Mouse (Mus musculus): ENCODE results near the gene Lfng. TPM values are rescaled to one million over a fixed set of nuclear protein-coding genes. Genes with fewer than 3 reads are reported as not detected.

Gene Lfng
- total and polyA plus RNA-seq, 2 experiments = 5.5 to 9.5 TPM

DNA sequence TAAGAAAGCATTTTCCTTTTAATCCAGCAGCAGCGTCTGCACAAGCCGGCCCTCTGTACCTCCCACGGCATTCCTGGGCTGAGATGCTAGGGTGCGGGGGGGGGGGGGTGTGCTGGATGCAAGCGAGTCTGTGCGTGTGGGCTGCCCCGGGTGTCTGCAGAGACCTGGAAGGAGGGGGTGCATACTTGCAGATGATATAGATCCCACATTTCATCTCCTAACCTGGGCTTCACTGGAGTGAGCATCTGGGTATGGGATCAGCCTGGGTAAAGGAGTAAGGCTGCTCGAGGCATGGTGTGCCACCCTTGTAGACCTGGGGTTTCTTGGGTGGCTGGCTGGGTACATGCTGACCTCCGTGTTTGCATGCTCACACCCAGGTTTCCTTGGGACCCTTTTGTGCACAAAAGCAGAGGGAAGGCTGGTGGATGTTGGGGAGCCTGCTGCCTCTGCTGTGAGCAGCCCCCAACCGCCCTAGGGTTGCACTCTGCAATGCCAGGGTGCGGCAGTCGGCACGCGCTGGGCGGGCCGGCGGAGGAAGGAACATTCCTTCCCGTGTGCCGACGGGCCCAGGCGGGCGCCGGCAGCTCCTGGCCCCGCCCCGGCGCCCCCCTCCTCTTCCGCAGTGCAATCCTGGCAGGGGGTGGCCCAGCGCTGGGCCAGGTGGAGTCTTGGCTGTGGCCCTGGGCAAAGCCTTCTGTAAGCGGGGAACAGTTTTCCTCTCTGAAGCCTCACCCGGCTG, 3.3 kb downstream of the Lfng start:
- no peaks in the 10 kb centered on the region for H3K79me2 ChIP-seq (ENCODE audit: control insufficient read depth, insufficient read depth, low read length)
- peak overlapping the region; percentile 40 for H3K27ac ChIP-seq (replicated peaks; ENCODE audit: insufficient read depth, low read depth, low read length)
- peak overlapping the region; percentile 53 for H3K4me3 ChIP-seq (ENCODE audit: insufficient read depth, low read depth, low read length)
- DNase-seq (ENCODE audit: extremely low read depth, low read depth, low spot score) = no peak
- H3K36me3 ChIP-seq (ENCODE audit: control insufficient read depth, insufficient read depth, low read length) = no peaks in the 10 kb centered on the region
- 0 out of 2 replicates have a peak, but pooled peaks cover 3% of the 10 kb centered on the region for H3K27me3 ChIP-seq (ENCODE audit: control insufficient read depth, insufficient read depth, low read length)
- TF ChIP-seq POLR2A (IDR thresholded peaks at IDR 0.05; ENCODE audit: extremely low read depth, insufficient read depth, low read length) (no peak), CTCF (IDR thresholded peaks at IDR 0.05; ENCODE audit: low read depth, low read length) (no peak)
- peak overlapping the region; percentile 36 for H3K9ac ChIP-seq (ENCODE audit: low read depth, low read length)
- H3K4me1 ChIP-seq (ENCODE audit: control insufficient read depth, insufficient read depth, low read length) = no peaks in the 10 kb centered on the region
- WGBS = 6% methylated on average over 30 of the region's 30 CpGs

DNA sequence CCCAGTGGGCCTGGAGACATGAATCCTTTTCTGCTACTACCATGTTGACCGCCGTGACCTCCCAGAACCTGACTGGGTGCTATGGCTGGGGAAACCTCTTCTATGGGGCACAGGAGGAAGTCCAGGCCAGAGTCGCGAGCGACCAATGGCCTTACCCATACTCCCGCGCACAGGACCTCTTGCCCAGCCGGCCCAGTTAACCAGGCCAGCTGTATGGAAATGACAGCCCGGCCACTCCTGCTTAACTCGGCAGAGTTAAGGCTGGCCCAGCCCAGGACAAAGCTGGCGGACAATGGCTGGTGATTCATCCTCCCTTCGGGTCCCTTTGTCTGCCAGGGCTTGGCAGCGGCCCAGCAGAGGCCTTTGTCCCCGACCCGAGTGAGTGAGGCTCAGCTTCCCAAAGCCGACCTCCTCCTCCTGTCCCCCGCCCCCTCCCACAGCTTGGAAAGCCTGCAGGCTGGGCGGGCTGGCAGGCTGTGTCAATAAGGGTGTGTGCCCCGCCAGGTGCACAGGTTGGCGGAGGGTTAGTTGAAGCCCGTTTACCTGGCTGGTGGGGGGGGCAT, 4.0 kb downstream of the Lfng start:
- Histone ChIP-seq H3K27ac (replicated peaks; ENCODE audit: insufficient read depth, low read depth, low read length) (peak overlapping the region; percentile 40), H3K9ac (ENCODE audit: low read depth, low read length) (peak overlapping the region; percentile 5; the same call in 1 of the 2 replicates), H3K27me3 (ENCODE audit: control insufficient read depth, insufficient read depth, low read length) (0 out of 2 replicates have a peak, but pooled peaks cover 3% of the 10 kb centered on the region), H3K79me2 (ENCODE audit: control insufficient read depth, insufficient read depth, low read length) (no peaks in the 10 kb centered on the region), H3K4me1 (ENCODE audit: control insufficient read depth, insufficient read depth, low read length) (no peaks in the 10 kb centered on the region), H3K4me3 (ENCODE audit: insufficient read depth, low read depth, low read length) (peak overlapping the region; percentile 53; the same call in 1 of the 2 replicates), H3K36me3 (ENCODE audit: control insufficient read depth, insufficient read depth, low read length) (no peaks in the 10 kb centered on the region)
- DNase-seq (ENCODE audit: extremely low read depth, low read depth, low spot score) = no peak
- 4% methylated on average over 21 of the region's 21 CpGs for WGBS
- no peak for TF ChIP-seq POLR2A (IDR thresholded peaks at IDR 0.05; ENCODE audit: extremely low read depth, insufficient read depth, low read length)
- no peak for TF ChIP-seq CTCF (IDR thresholded peaks at IDR 0.05; ENCODE audit: low read depth, low read length)

GRCm38 (mm10) chr5:140611611-140612185, 4.6 kb downstream of the Lfng start:
- H3K79me2 ChIP-seq (ENCODE audit: control insufficient read depth, insufficient read depth, low read length) = no peaks in the 10 kb centered on the region
- no peak overlapping the region for H3K9ac ChIP-seq (ENCODE audit: low read depth, low read length)
- TF ChIP-seq POLR2A (IDR thresholded peaks at IDR 0.05; ENCODE audit: extremely low read depth, insufficient read depth, low read length) (no peak), CTCF (IDR thresholded peaks at IDR 0.05; ENCODE audit: low read depth, low read length) (no peak)
- no peaks in the 10 kb centered on the region for H3K27me3 ChIP-seq (ENCODE audit: control insufficient read depth, insufficient read depth, low read length)
- DNase-seq (ENCODE audit: extremely low read depth, low read depth, low spot score) = no peak
- H3K27ac ChIP-seq (replicated peaks; ENCODE audit: insufficient read depth, low read depth, low read length) = no peak overlapping the region
- no peaks in the 10 kb centered on the region for H3K4me1 ChIP-seq (ENCODE audit: control insufficient read depth, insufficient read depth, low read length)
- whole genome bisulfite sequencing = 17% methylated on average over 15 of the region's 15 CpGs
- H3K4me3 ChIP-seq (ENCODE audit: insufficient read depth, low read depth, low read length) = peak overlapping the region; percentile 53; the same call in 1 of the 2 replicates
- no peaks in the 10 kb centered on the region for H3K36me3 ChIP-seq (ENCODE audit: control insufficient read depth, insufficient read depth, low read length)

DNA sequence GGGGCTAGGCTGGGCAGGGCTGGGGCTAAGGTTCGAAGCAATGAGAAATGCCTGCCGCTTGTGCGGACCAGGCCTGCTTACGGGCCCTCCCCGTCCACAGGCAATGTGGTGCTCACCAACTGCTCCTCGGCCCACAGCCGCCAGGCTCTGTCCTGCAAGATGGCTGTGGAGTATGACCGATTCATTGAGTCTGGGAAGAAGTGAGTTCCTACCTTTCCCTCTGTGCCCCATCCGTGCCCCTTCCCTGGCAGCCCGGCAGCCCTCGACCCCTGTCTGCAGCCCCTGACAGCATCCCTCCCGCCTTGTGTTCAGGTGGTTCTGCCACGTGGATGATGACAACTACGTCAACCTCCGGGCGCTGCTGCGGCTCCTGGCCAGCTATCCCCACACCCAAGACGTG, 5.1 kb downstream of the Lfng start:
- Histone ChIP-seq H3K9ac (ENCODE audit: low read depth, low read length) (no peak overlapping the region), H3K27me3 (ENCODE audit: control insufficient read depth, insufficient read depth, low read length) (no peaks in the 10 kb centered on the region), H3K36me3 (ENCODE audit: control insufficient read depth, insufficient read depth, low read length) (no peaks in the 10 kb centered on the region), H3K79me2 (ENCODE audit: control insufficient read depth, insufficient read depth, low read length) (no peaks in the 10 kb centered on the region), H3K4me3 (ENCODE audit: insufficient read depth, low read depth, low read length) (no peak overlapping the region), H3K27ac (replicated peaks; ENCODE audit: insufficient read depth, low read depth, low read length) (no peak overlapping the region), H3K4me1 (ENCODE audit: control insufficient read depth, insufficient read depth, low read length) (no peaks in the 10 kb centered on the region; the same call in 1 of the 2 replicates)
- TF ChIP-seq CTCF (IDR thresholded peaks at IDR 0.05; ENCODE audit: low read depth, low read length) (no peak), POLR2A (IDR thresholded peaks at IDR 0.05; ENCODE audit: extremely low read depth, insufficient read depth, low read length) (no peak)
- no peak for DNase-seq (ENCODE audit: extremely low read depth, low read depth, low spot score)
- 47% methylated on average over 18 of the region's 18 CpGs for WGBS

GRCm38 (mm10) chr5:140614141-140614540, 7.0 kb downstream of the Lfng start:
- H3K4me1 ChIP-seq (ENCODE audit: control insufficient read depth, insufficient read depth, low read length) = no peaks in the 10 kb centered on the region; the same call in 1 of the 2 replicates
- H3K79me2 ChIP-seq (ENCODE audit: control insufficient read depth, insufficient read depth, low read length) = no peaks in the 10 kb centered on the region
- no peaks in the 10 kb centered on the region for H3K27me3 ChIP-seq (ENCODE audit: control insufficient read depth, insufficient read depth, low read length)
- H3K36me3 ChIP-seq (ENCODE audit: control insufficient read depth, insufficient read depth, low read length) = no peaks in the 10 kb centered on the region
- H3K27ac ChIP-seq (replicated peaks; ENCODE audit: insufficient read depth, low read depth, low read length) = no peak overlapping the region
- no peak overlapping the region for H3K9ac ChIP-seq (ENCODE audit: low read depth, low read length)
- DNase-seq (ENCODE audit: extremely low read depth, low read depth, low spot score) = no peak
- no peak overlapping the region for H3K4me3 ChIP-seq (ENCODE audit: insufficient read depth, low read depth, low read length)
- TF ChIP-seq POLR2A (IDR thresholded peaks at IDR 0.05; ENCODE audit: extremely low read depth, insufficient read depth, low read length) (no peak), CTCF (IDR thresholded peaks at IDR 0.05; ENCODE audit: low read depth, low read length) (no peak)
- WGBS = 92% methylated on average over 10 of the region's 10 CpGs
